Mouse (Mus musculus) intestine, embryonic 14.5 days (tissue): ENCODE data around the gene Fam178b. TPM values are rescaled to one million over a fixed set of nuclear protein-coding genes. Genes with fewer than 3 reads are reported as not detected.
"Not testable (repeated sequence)": the region's sequence is repeated elsewhere in the genome, so short reads cannot be mapped to it uniquely, and the experiment has no call there.

Experiments
- ATAC-seq: fragments of 200-750 bp; cut with Nextera tagmentation; replicated peaks from 2 replicates; pipeline ENCODE4 v1.8.0; 2017; ENCODE audit warnings: low read depth, moderate number of reproducible peaks, moderate TSS enrichment, moderate library complexity; ENCODE audit not compliant: low FRiP score, low TSS enrichment
- DNase-seq: peaks from one replicate; pipeline ENCODE4 v3.0.0-alpha.2; 2018; ENCODE audit warnings: low spot score
- H3K27ac ChIP-seq: fragments of 300-500 bp; sonication (generic); 2 replicates; pipeline ENCODE4 v1.5.1; 2014; ENCODE audit warnings: low read depth, mild to moderate bottlenecking, control low read depth
- H3K27me3 ChIP-seq: fragments of 300-500 bp; sonication (generic); replicated peaks from 2 replicates; pipeline ENCODE4 v1.6.1; 2014; ENCODE audit warnings: low read length, control low read depth; ENCODE audit not compliant: control insufficient read depth, insufficient read depth
- H3K36me3 ChIP-seq: fragments of 300-500 bp; sonication (generic); 2 replicates; pipeline ENCODE4 v1.6.1; 2014; ENCODE audit warnings: low read length, control low read depth; ENCODE audit not compliant: control insufficient read depth, insufficient read depth
- H3K4me1 ChIP-seq: fragments of 300-500 bp; sonication (generic); replicated peaks from 2 replicates; pipeline ENCODE4 v1.6.1; 2014; ENCODE audit warnings: low read length, control low read depth, mixed read lengths; ENCODE audit not compliant: control insufficient read depth, insufficient read depth
- H3K4me2 ChIP-seq: fragments of 300-500 bp; sonication (generic); 2 replicates; pipeline ENCODE4 v1.6.1; 2014; ENCODE audit warnings: low read length
- H3K4me3 ChIP-seq: fragments of 300-500 bp; sonication (generic); 2 replicates; pipeline ENCODE4 v1.5.1; 2014; ENCODE audit warnings: low read depth, low read length, control low read depth, mixed read lengths
- H3K9ac ChIP-seq: fragments of 300-500 bp; sonication (generic); 2 replicates; pipeline ENCODE4 v1.6.1; 2014; ENCODE audit warnings: mild to moderate bottlenecking, low read length
- H3K9me3 ChIP-seq: fragments of 300-500 bp; sonication (generic); 2 replicates; pipeline ENCODE4 v1.6.1; 2016; ENCODE audit warnings: low read length, control low read depth; ENCODE audit not compliant: control insufficient read depth
- WGBS: fragments of 180-500 bp; shearing (Covaris S2); extraction: QIAGEN DNeasy Blood & Tissue Kit; methylation state at CpG from one replicate; pipeline ENCODE4 v1.1.7; 2014; 5-methylcytosine and 5-hydroxymethylcytosine counted together
- polyA plus RNA-seq: library from polyadenylated mRNA; unstranded; fragments of >200 nt; fragmentation: Nextera tagmentation; extraction: Ambion mirVana; gene quantifications from 2 replicates; pipeline ENCODE4 v1.2.1, GENCODE M21; 2014

Fam178b gene
- polyA plus RNA-seq, 1 experiment from 2014 or later = 0.39 TPM

DNA sequence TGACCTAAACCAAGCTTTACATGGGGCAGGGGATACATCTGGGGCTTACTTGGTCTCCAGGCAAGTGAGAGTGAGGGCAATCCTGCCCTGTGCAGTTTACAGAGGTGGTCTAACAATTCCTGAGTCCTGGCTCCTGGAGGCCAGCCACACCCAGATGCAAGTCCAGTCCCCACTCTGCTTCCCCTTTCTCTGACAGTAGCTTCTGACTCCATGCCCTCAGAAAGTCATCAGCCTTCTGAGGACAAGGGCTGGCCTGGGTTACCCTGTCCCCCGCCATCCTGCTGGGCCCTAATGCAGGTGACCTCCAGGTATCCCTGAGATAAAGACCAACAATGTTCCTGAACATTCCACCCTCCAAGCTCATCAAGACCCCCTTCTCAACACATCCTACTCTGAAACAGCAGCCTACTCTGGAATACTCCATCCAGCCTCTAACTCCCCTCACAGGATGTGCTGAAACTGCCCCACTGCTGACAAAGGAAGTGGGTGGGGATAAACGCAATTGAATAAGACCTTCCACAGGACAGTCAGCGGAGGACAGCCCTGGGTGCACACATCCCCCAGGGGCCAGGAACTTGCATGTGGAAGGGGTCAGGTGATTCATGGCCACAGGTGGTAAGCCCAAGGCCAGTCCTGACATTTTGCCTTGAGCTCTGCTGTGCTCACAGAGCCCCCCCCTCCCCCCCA lies 52.8 kb downstream of the Fam178b start:
- ATAC-seq = no peak
- 62% methylated on average over 3 of the region's 3 CpGs for WGBS
- H3K4me2 ChIP-seq = no peak overlapping the region

DNA sequence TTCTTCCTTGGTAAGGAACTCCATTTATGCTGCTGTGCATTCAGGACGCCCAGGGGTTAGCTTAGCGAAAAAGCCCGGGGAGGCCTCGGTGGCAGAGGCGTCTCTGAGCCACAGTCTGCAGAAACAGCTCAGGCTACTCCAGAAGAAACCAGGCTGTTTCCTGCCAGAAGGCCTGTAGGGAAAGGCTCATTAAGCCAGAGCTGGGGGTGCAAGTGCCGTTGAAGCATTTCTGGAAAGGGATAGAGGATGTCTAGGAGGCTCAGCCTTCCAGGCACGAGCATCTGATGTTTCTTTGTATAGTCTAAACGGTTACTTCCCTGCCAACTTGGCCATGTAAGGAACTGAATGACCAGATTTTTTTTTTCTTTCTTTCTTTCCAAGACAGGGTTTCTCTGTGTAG lies 54.4 kb downstream of the Fam178b start:
- peak overlapping the region; percentile 43; the same call in 1 of the 2 replicates for H3K27ac ChIP-seq

More for the DNA sequence above, 52.8 kb downstream of the Fam178b start:
- Histone ChIP-seq H3K9me3 (peaks cover 2% of the 10 kb centered on the region; the same call in 1 of the 2 replicates), H3K27ac (no peak overlapping the region), H3K9ac (no peak overlapping the region), H3K27me3 (no peaks in the 10 kb centered on the region), H3K36me3 (no peaks in the 10 kb centered on the region), H3K4me3 (no peak overlapping the region), H3K4me1 (peaks cover 7% of the 10 kb centered on the region; the same call in 1 of the 2 replicates)
- no peak for DNase-seq

DNA sequence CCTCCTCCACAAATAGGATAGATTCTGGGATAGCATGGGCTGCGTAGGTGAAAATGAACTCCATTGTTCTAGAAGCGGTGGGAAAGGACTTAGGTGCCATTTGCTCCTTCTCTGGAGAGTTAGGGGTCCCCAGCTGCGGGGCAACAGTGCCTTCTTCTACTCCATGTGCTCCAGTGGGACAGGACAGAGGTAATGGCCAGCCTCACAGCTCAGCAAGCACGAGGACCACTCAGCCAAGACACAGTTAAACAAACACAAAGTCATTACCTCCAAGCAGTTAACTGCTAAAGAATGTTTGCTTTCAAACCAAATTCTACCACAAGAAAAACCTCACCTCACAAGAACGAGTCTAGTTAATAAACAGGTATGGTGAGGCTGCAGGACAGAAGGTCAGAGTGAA lies 57.5 kb downstream of the Fam178b start:
- ATAC-seq (no peak), DNase-seq (no peak)
- Histone ChIP-seq H3K27ac (no peak overlapping the region), H3K4me3 (no peak overlapping the region), H3K27me3 (no peaks in the 10 kb centered on the region), H3K9me3 (peaks cover 6% of the 10 kb centered on the region; the same call in 1 of the 2 replicates), H3K36me3 (no peaks in the 10 kb centered on the region), H3K4me1 (peaks cover 4% of the 10 kb centered on the region; the same call in 1 of the 2 replicates), H3K9ac (no peak overlapping the region), H3K4me2 (no peak overlapping the region)
- 60% methylated on average over 5 of the region's 5 CpGs for WGBS

More for the DNA sequence above, 54.4 kb downstream of the Fam178b start:
- 47% methylated on average over 8 of the region's 8 CpGs for WGBS
- H3K4me1 ChIP-seq = peaks cover 7% of the 10 kb centered on the region; the same call in 1 of the 2 replicates
- ATAC-seq (no peak), DNase-seq (no peak)
- no peak overlapping the region for H3K9ac ChIP-seq
- no peak overlapping the region for H3K4me2 ChIP-seq
- peaks cover 3% of the 10 kb centered on the region; the same call in 1 of the 2 replicates for H3K9me3 ChIP-seq
- no peaks in the 10 kb centered on the region for H3K36me3 ChIP-seq
- H3K27me3 ChIP-seq = no peaks in the 10 kb centered on the region
- no peak overlapping the region for H3K4me3 ChIP-seq

DNA sequence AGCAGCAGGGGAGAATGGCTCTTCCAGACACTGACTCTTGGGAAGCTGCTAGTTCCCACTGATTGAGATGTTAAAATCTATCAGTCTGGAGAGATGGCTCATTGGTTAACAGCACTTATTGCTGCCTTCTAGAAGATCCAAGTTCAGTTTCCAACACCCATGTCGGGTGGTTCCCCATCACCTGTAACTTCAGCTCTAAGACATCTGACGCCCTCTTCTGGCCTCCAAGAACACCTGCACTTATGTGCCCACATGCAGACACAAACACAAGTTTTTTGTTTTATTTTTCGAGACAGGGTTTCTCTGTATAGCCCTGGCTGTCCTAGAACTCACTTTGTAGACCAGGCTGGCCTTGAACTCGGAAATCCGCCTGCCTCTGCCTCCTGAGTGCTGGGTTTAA lies 67.0 kb downstream of the Fam178b start:
- not testable (repeated sequence) for DNase-seq, H3K9me3 ChIP-seq, H3K27me3 ChIP-seq, H3K4me2 ChIP-seq, H3K4me1 ChIP-seq, H3K9ac ChIP-seq, H3K36me3 ChIP-seq, H3K4me3 ChIP-seq, H3K27ac ChIP-seq, ATAC-seq
- WGBS = 87% methylated on average over 5 of the region's 5 CpGs

DNA sequence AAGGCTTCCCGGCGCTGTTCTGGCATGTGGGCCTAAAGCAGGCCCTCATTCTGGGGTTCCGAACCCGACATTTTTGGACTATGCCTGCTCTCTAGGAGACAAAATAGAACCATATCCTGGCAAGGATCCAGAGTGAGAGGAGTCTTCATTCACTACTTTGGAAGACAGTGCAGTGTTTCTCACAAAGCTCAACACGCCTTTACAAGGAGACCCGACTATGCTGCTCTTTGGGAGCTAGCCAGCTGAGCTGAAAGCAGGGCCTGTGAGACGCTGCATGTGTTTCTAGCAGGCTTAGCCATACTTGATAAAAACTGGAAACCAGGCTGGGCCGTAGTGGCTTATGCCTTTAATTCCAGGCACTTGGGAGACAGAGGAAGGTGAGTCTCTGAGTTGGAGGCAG lies 67.8 kb downstream of the Fam178b start:
- no peak overlapping the region for H3K9ac ChIP-seq
- H3K4me2 ChIP-seq = no peak overlapping the region
- no peak for ATAC-seq
- WGBS = 73% methylated on average over 8 of the region's 8 CpGs
- H3K27ac ChIP-seq = no peak overlapping the region; the same call in 1 of the 2 replicates
- H3K4me1 ChIP-seq = no peaks in the 10 kb centered on the region
- no peaks in the 10 kb centered on the region for H3K9me3 ChIP-seq
- H3K27me3 ChIP-seq = no peaks in the 10 kb centered on the region
- DNase-seq = no peak
- no peak overlapping the region for H3K4me3 ChIP-seq
- H3K36me3 ChIP-seq = no peaks in the 10 kb centered on the region

DNA sequence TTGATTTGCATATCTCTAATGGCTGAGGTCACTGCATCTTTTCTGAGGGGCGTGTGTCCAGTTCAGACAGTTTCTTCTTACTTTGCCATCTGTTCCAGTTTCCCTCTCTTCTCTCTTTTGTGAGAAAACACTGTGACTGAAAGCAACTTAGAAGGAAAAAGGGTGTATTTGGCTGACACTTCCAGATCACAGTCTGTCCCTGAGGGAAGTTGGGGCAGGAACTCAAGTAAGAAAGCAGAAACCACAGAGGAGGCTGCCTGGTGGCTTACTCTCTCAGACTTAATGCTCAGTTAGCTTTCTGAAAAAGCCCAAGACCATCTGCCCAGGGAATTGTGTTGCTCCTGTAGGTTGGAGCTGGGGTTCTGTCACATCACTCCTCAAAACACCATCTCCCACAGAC lies 68.4 kb downstream of the Fam178b start:
- no peak overlapping the region for H3K9ac ChIP-seq
- H3K4me2 ChIP-seq = no peak overlapping the region
- ATAC-seq (no peak), DNase-seq (no peak)
- no peaks in the 10 kb centered on the region for H3K36me3 ChIP-seq
- no peaks in the 10 kb centered on the region for H3K27me3 ChIP-seq
- H3K4me3 ChIP-seq = no peak overlapping the region
- H3K9me3 ChIP-seq = no peaks in the 10 kb centered on the region
- WGBS = 85% methylated on average over 1 of the region's 1 CpGs
- no peaks in the 10 kb centered on the region for H3K4me1 ChIP-seq
- no peak overlapping the region for H3K27ac ChIP-seq

DNA sequence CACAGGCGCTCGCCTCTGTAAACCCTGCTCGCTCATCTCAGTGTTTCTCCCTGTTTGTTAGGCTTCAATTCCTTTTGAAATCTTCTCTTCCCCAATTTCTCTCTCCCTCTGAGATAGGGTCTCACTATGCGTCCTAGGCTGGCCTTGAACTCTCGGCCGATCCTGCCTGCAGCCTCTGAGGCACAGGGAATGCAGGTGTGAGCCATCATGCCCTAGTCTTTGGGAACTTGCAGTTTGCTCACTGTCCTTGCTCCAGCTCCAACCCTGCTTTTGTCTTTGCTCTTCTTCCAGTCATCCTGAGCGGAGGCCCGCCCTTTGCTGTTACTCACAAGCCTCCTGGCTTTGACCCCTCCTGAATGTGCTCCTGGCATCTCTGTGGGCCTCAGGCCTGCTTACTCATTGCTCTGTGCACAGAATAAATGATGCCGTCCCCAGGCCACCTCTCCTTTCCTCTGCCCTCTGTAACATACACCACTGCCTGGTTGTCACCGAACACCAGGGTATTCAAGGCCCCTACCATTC lies 69.5 kb downstream of the Fam178b start:
- no peaks in the 10 kb centered on the region for H3K4me1 ChIP-seq
- WGBS = 86% methylated on average over 10 of the region's 10 CpGs
- H3K27me3 ChIP-seq = no peaks in the 10 kb centered on the region
- no peak overlapping the region for H3K27ac ChIP-seq
- ATAC-seq (no peak), DNase-seq (no peak)
- H3K36me3 ChIP-seq = no peaks in the 10 kb centered on the region
- H3K4me2 ChIP-seq = no peak overlapping the region
- H3K9me3 ChIP-seq = no peaks in the 10 kb centered on the region
- no peak overlapping the region for H3K9ac ChIP-seq
- H3K4me3 ChIP-seq = no peak overlapping the region

DNA sequence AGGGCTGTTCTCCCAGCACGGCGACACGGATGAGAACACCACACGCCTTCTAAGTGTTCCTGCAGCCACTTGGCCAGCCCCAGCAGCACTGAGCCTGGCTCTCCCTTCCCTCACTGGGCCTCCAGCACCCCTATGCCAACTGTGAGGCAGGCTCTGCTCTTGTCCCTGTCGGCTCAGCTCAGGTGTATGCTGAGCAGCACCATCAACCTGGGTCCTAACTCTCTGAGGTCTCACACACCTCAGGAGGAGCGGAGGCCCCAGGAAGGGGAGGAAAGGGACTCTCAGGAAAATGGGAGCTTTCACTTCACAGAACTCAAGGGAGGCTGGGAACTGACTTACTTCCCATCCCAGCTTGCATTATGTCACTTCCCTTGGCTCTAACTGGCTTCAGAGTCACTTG lies 70.6 kb downstream of the Fam178b start:
- no peak overlapping the region for H3K27ac ChIP-seq
- no peak overlapping the region for H3K9ac ChIP-seq
- H3K27me3 ChIP-seq = no peaks in the 10 kb centered on the region
- H3K9me3 ChIP-seq = no peaks in the 10 kb centered on the region
- H3K4me3 ChIP-seq = no peak overlapping the region
- WGBS = 83% methylated on average over 6 of the region's 6 CpGs
- no peak overlapping the region for H3K4me2 ChIP-seq
- H3K4me1 ChIP-seq = no peaks in the 10 kb centered on the region; the same call in 1 of the 2 replicates
- no peaks in the 10 kb centered on the region for H3K36me3 ChIP-seq
- no peak for DNase-seq
- no peak for ATAC-seq
